Mouse (Mus musculus): ENCODE data around the gene Nutf2-ps1.

- TF ChIP-seq GATA1 (IDR thresholded peaks at IDR 0.05; ENCODE audit: borderline replicate concordance, low read length), result no peak
- TF ChIP-seq FLI1 (IDR thresholded peaks at IDR 0.05; ENCODE audit: low read length), result no peak
Measured at GRCm38 (mm10) chr19:53578597-53579252, 10.1 kb downstream of the Nutf2-ps1 start.

Measured in megakaryocyte, embryonic 14.5 days (primary cell).